Mouse (Mus musculus): ENCODE results near the gene AF366264. TPM values are rescaled to one million over a fixed set of nuclear protein-coding genes. Genes with fewer than 3 reads are reported as not detected.

Gene AF366264
- polyA plus RNA-seq, 1 experiment from 2014 or later = not detected

- Histone ChIP-seq H3K36me3 (ENCODE audit: control insufficient read depth, insufficient read depth, low read length) (peaks cover 14% of the 10 kb centered on the region), H3K9ac (ENCODE audit: low read length) (peak within 1 kb of the TSS; percentile 99), H3K4me3 (replicated peaks; ENCODE audit: low read length) (peak within 1 kb of the TSS; percentile 81), H3K4me1 (ENCODE audit: control insufficient read depth, insufficient read depth, low read length) (peaks cover 12% of the 10 kb centered on the region), H3K27ac (ENCODE audit: low read length) (peak within 1 kb of the TSS; percentile 98), H3K27me3 (ENCODE audit: control insufficient read depth, insufficient read depth, low read length) (no peaks in the 10 kb centered on the region), H3K4me2 (ENCODE audit: low read depth, low read length) (peak within 1 kb of the TSS; percentile 89), H3K9me3 (replicated peaks; ENCODE audit: control insufficient read depth, low read length) (no peaks in the 10 kb centered on the region)
- WGBS = under 1% methylated on average over 47 of the region's 47 CpGs
- ATAC-seq (ENCODE audit: insufficient read depth, low FRiP score) = peak; percentile 94
Measured at GRCm38 (mm10) chr8:13785250-13785763, 52.9 kb downstream of the AF366264 start, which contains the start of gene Upf3a. TSS of gene Upf3a (plus strand) at chr8:13785615.

Other genes starting within 250 kb of the AF366264 start
- gene Rasa3, start 160.8 kb downstream of the AF366264 start, polyA plus RNA-seq (2015; fragmentation: Nextera tagmentation; extraction: Ambion mirVana) = 30.9 and 35.5 TPM in 2 replicates
- 0.05 and 0.42 TPM in 2 replicates for gene Cfap97d2, start 132.5 kb downstream of the AF366264 start, polyA plus RNA-seq (2015; fragmentation: Nextera tagmentation; extraction: Ambion mirVana)
- gene Cdc16, start 80.7 kb downstream of the AF366264 start, polyA plus RNA-seq (2015; fragmentation: Nextera tagmentation; extraction: Ambion mirVana) = 142 and 153 TPM in 2 replicates
- gene Upf3a, start 52.8 kb downstream of the AF366264 start, polyA plus RNA-seq (2015; fragmentation: Nextera tagmentation; extraction: Ambion mirVana) = 34.8 and 36.7 TPM in 2 replicates
- 27.6 and 30.8 TPM in 2 replicates for gene Champ1, start 31.3 kb upstream of the AF366264 start, polyA plus RNA-seq (2015; fragmentation: Nextera tagmentation; extraction: Ambion mirVana)
- gene Coprs, start 51.9 kb upstream of the AF366264 start, polyA plus RNA-seq (2015; fragmentation: Nextera tagmentation; extraction: Ambion mirVana) = 37.0 and 37.6 TPM in 2 replicates